Mouse (Mus musculus): ENCODE results near the gene Nabp2. TPM values are rescaled to one million over a fixed set of nuclear protein-coding genes. Genes with fewer than 3 reads are reported as not detected.

The Nabp2 gene
- polyA plus RNA-seq, 1 experiment, result 226 TPM

- no peak for TF ChIP-seq GATA1 (IDR thresholded peaks at IDR 0.05; ENCODE audit: low read length)
Measured at GRCm38 (mm10) chr10:128438675-128439279, 27.5 kb upstream of the Nabp2 start.

- no peak for TF ChIP-seq GATA1 (IDR thresholded peaks at IDR 0.05; ENCODE audit: low read length)
Measured at GRCm38 (mm10) chr10:128436376-128436775, 25.1 kb upstream of the Nabp2 start.

DNA sequence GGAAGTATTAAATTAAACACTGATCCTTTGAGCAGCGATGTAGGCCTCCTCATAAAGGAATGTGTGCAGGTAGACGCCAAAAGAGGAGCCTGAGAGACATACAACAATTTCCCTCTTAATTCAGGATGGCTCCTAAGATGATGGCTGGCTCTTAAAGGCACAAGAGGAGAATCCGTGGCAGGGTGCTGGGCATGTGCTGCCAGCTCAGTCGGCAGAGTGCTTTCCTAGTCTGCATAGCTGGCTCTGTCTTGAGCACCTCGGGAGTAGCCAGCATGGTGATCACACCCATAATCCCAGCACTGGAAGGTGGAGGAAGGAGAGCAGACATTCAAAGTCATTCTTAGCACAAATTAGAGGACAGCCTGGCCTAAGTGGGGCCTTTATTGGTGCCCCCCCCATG lies 24.6 kb upstream of the Nabp2 start:
- TF ChIP-seq GATA1 (IDR thresholded peaks at IDR 0.05; ENCODE audit: low read length), result no peak

DNA sequence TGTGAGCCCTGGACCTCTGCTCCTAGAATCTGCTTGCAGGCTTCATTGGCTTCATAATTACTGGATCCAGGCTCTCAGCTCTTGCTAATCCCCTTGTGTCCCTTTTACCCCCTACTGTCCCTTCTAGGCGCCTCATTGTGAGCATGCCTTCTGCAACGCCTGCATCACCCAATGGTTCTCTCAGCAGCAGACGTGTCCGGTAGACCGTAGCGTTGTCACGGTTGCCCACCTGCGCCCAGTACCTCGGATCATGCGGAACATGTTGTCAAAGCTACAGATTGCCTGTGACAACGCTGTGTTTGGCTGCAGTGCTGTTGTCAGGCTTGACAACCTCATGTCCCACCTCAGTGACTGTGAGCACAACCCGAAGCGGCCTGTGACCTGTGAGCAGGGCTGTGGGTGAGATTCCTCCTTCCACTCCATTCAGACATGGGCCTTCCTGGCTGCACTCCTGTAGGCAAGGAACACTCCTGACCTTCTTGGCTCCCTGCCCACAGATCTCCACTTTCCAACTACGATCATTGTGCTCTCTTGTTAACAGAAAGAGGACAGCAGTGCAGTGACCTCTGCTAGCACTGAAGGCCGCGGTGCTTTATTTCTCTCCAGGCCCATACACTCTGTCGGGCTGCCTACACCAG lies 24.0 kb upstream of the Nabp2 start:
- no peak for TF ChIP-seq GATA1 (IDR thresholded peaks at IDR 0.05; ENCODE audit: low read length)

DNA sequence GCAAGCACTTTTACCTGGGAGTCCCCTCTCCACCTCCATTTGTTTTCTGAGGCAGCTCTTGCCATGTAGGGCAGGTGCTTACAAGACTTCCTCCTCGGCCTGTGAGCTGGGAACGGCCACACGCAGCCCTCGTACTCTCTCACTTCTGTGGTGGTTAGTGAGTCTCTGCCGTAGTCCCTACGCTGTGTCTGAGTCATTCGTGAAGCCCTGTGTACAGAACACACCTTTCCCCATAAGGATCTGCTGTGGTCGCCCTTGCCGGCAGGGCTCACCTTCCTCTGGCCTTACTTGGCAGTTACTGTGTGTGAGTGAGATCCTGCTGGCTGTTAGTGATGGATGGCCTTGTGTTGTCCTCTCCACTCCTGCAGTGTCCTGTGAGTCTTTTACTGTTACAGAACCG lies 23.4 kb upstream of the Nabp2 start:
- TF ChIP-seq GATA1 (IDR thresholded peaks at IDR 0.05; ENCODE audit: low read length), result no peak

GRCm38 (mm10) chr10:128433417-128433816 lies 22.1 kb upstream of the Nabp2 start:
- no peak for TF ChIP-seq GATA1 (IDR thresholded peaks at IDR 0.05; ENCODE audit: low read length)

GRCm38 (mm10) chr10:128429454-128429853 lies 18.2 kb upstream of the Nabp2 start:
- no peak for TF ChIP-seq GATA1 (IDR thresholded peaks at IDR 0.05; ENCODE audit: low read length)

DNA sequence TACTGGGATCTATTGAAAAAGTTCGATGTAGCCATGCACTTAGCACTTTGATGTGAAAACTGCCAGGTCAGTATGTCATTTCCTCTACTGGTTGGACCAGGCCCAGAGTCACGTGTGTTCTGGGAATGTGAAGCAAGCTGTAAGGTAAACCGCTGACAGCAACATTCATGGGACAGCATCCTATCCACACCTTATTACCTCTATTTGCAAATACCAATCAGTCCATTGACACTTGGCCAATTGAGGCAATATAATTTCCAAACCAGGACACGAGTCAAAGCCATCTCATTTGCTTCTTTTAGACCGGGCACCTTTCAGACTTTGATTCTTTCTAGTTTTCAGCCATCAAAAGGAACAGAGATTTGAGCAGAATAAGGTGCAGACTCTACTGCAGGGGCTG lies 17.8 kb upstream of the Nabp2 start:
- no peak for TF ChIP-seq GATA1 (IDR thresholded peaks at IDR 0.05; ENCODE audit: low read length)

DNA sequence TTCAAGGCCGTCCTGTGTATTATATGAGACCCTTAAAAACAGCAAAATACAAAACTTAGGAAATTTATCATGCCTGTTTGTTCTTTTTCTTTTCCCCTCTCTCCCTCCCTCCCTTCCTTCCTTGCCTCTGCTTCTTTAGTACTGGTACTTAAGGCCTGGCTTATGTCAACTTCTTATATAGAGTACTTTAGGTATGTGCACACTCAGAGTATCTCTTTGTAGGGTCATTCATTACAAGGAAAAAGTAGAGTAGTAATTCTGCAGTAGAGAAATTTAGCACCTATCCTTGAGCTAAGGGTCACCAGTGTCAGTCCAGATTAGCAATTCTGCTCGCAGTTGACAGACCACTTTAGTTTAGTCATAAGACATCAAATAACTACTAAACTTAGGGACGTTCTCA lies 14.0 kb upstream of the Nabp2 start:
- TF ChIP-seq GATA1 (IDR thresholded peaks at IDR 0.05; ENCODE audit: low read length), result no peak

- no peak for TF ChIP-seq GATA1 (IDR thresholded peaks at IDR 0.05; ENCODE audit: low read length)
Measured at GRCm38 (mm10) chr10:128424604-128425003, 13.3 kb upstream of the Nabp2 start.

GRCm38 (mm10) chr10:128422426-128422825 lies 11.1 kb upstream of the Nabp2 start:
- no peak for TF ChIP-seq GATA1 (IDR thresholded peaks at IDR 0.05; ENCODE audit: low read length)

- TF ChIP-seq GATA1 (IDR thresholded peaks at IDR 0.05; ENCODE audit: low read length), result no peak
Measured at GRCm38 (mm10) chr10:128414848-128415247, 3.6 kb upstream of the Nabp2 start.

- no peak for TF ChIP-seq GATA1 (IDR thresholded peaks at IDR 0.05; ENCODE audit: low read length)
Measured at GRCm38 (mm10) chr10:128413076-128413475, 1.8 kb upstream of the Nabp2 start.

DNA sequence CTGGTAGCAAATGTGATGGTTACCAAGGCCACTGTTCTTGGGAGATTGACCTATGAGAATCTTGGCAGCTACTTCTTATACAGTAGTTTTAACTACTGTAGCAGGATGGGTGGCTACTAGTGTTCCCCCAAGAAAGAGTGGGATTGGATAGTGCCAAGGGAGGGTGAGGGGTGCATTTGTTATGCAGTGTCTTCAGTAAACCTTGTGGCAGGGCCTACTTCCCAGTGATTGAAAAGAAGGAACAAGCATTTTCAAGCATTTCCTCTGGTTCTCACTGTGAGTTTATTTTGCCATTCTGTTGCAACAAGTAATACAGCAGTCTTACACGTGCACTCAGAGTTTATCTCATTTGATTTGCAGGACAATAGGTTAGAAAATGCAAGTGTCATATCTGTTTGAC lies 1.3 kb upstream of the Nabp2 start:
- no peak for TF ChIP-seq GATA1 (IDR thresholded peaks at IDR 0.05; ENCODE audit: low read length)

GRCm38 (mm10) chr10:128412055-128412381 lies 726 bp upstream of the Nabp2 start:
- no peak for TF ChIP-seq GATA1 (IDR thresholded peaks at IDR 0.05; ENCODE audit: low read length)

DNA sequence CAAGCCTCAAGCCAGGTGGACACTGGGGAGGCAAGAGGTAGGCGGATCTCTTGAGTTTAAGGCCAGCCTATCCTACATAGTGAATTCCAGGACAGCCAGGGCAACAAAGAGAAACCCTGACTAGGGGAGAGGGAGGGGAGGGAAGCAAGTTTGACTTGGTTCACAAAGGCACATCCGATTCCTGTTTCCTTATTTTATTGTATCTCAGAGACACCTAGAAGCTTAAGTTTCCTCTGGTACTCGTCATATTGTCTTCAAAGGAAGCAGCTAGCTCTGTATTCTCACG lies 789 bp downstream of the Nabp2 start:
- TF ChIP-seq GATA1 (IDR thresholded peaks at IDR 0.05; ENCODE audit: low read length), result no peak

- no peak for TF ChIP-seq GATA1 (IDR thresholded peaks at IDR 0.05; ENCODE audit: low read length)
Measured at GRCm38 (mm10) chr10:128409692-128410559, 1.4 kb downstream of the Nabp2 start.

Measured in G1E-ER4 (cell line).